Comparison of ENCODE assay signal across 23 mouse cellular contexts in genomic region chr11:103436282-103436681, GRCm38 (mm10). TPM values are rescaled to one million over a fixed set of nuclear protein-coding genes. Genes with fewer than 3 reads are reported as not detected.
A peak's percentile ranks its signal among the peaks of the same experiment; 100 is the strongest.
DNase-seq lines count a peak whose midpoint lies in the region; ATAC-seq and TF ChIP-seq lines count a peak whose summit lies in the region.
"Had no signal": no experiment of that assay in that cellular context is flagged by ENCODE, and none has a peak within 500 bp of the region (broad histone marks: within the 10 kb centered on the region; RNA-seq: fewer than 3 reads in every experiment).

No protein-coding gene starts in this region.

- TF ChIP-seq CTCF in G1E (IDR thresholded peaks at IDR 0.05; ENCODE audit: low read depth, low read length): no peak
- no peak for TF ChIP-seq CTCF in left cerebral cortex, adult 2 months (IDR thresholded peaks at IDR 0.05)

- H3K36me3 ChIP-seq in G1E (replicated peaks): no peaks in the 10 kb centered on the region
- H3K36me3 ChIP-seq: embryonic facial prominence, embryonic 13.5 days; heart, embryonic 10.5 days; intestine, embryonic 15.5 days; midbrain, embryonic 15.5 days; neural tube, embryonic 15.5 days had no signal

- no peak overlapping the region for H3K27ac ChIP-seq in left cerebral cortex, adult 2 months
- H3K27ac ChIP-seq: embryonic facial prominence, embryonic 13.5 days; heart, embryonic 10.5 days; hindbrain, embryonic 14.5 days; intestine, embryonic 15.5 days; midbrain, embryonic 15.5 days; neural tube, embryonic 15.5 days had no signal

- no peaks in the 10 kb centered on the region for H3K9me3 ChIP-seq in G1E (replicated peaks)
- H3K9me3 ChIP-seq: embryonic facial prominence, embryonic 13.5 days; heart, embryonic 10.5 days; intestine, embryonic 15.5 days; midbrain, embryonic 15.5 days; neural tube, embryonic 15.5 days had no signal

- peak; percentile 54; the same call in 1 of the 2 replicates for ATAC-seq in G1E (ENCODE audit: extremely low read depth, insufficient number of reproducible peaks, low FRiP score, poor library complexity, severe bottlenecking)
- ATAC-seq in hematopoietic stem cell, adult 5-6 weeks (replicated peaks in 1 of 2; ENCODE audit: insufficient read depth in 1 of 2, low FRiP score in 2 of 2, low TSS enrichment in 1 of 2, low read depth in 1 of 2, poor library complexity in 2 of 2, severe bottlenecking in 2 of 2): peak; percentile 91 to 96
- peak; percentile 99 for ATAC-seq in megakaryocyte, adult 5-6 weeks (ENCODE audit: poor library complexity, severe bottlenecking)
- ATAC-seq: forebrain, embryonic 14.5 days; intestine, embryonic 15.5 days; midbrain, embryonic 15.5 days had no signal

- intact Hi-C loops in left cerebral cortex, adult 2 months (cut with DNase I): no loop called here

- H3K4me1 ChIP-seq in G1E (ENCODE audit: insufficient read depth, low read depth, low read length): peaks cover 3% of the 10 kb centered on the region
- H3K4me1 ChIP-seq: embryonic facial prominence, embryonic 13.5 days; heart, embryonic 10.5 days; intestine, embryonic 15.5 days; midbrain, embryonic 15.5 days; neural tube, embryonic 15.5 days had no signal

- peak; percentile 37 to 40 for DNase-seq in B cell, adult 2 months
- DNase-seq in G1E (ENCODE audit: low spot score): peak; percentile 15
- DNase-seq in heart, adult 11 months: no peak
- DNase-seq in urinary bladder, postnatal 36 days (ENCODE audit: low spot score in 2 of 2): no peak
- DNase-seq in retina, postnatal 1 day: no peak
- DNase-seq in left cerebral cortex, adult 2 months (ENCODE audit: extremely low spot score in 1 of 2, low spot score in 2 of 2): no peak
- DNase-seq: cerebellum, adult 8-10 months; gastrocnemius, postnatal 10 days; heart, postnatal 10 days; kidney, adult 9 months; kidney, postnatal 36 days; lung, adult 18-20 months; right cerebral cortex, postnatal 25 days; thymus, postnatal 25 days had no signal

- H3K27me3 ChIP-seq in G1E (ENCODE audit: insufficient read depth, low read length): peaks cover 55% of the 10 kb centered on the region
- H3K27me3 ChIP-seq: embryonic facial prominence, embryonic 13.5 days; intestine, embryonic 15.5 days; midbrain, embryonic 15.5 days; neural tube, embryonic 15.5 days had no signal

- no peak overlapping the region for H3K4me3 ChIP-seq in G1E (ENCODE audit: low read depth, low read length)
- H3K4me3 ChIP-seq in left cerebral cortex, adult 2 months: no peak overlapping the region
- H3K4me3 ChIP-seq: embryonic facial prominence, embryonic 13.5 days; heart, embryonic 10.5 days; intestine, embryonic 15.5 days; midbrain, embryonic 15.5 days; neural tube, embryonic 15.5 days had no signal

RNA-seq across cellular contexts. Expression of gene Plekhm1, which starts 23.8 kb away (rescaled TPM):
- total RNA-seq in G1E (2014; fragmentation: Nextera tagmentation) (27.1 and 35.1 TPM in 2 replicates), G1E (2017) (8.9 and 9.4 TPM in 2 replicates)
- 11.7 and 12.0 TPM in 2 replicates for polyA plus RNA-seq in G1E (2012)
- 4.0 and 5.1 TPM in 2 replicates for total RNA-seq in hematopoietic stem cell, adult 5-6 weeks (2017)
- total RNA-seq in megakaryocyte, adult 5-6 weeks (2015): 28.4 and 29.4 TPM in 2 replicates
- total RNA-seq in megakaryocyte, adult 5-6 weeks (2017): 8.3 and 12.7 TPM in 2 replicates
- 10 to 100 TPM; 17.0 to 19.8 TPM for total RNA-seq in left cerebral cortex, adult 2 months (2021)

Comparison
In these comparisons a context has a peak if more than half of its experiments do, and no peak if none do; other contexts are left out.
1. DNase-seq: peak in B cell, adult 2 months (2 of 2) and G1E (single experiment); none in heart, adult 11 months (single experiment), urinary bladder, postnatal 36 days (0 of 2), retina, postnatal 1 day (single experiment) and left cerebral cortex, adult 2 months (0 of 2).
2. Peak in every context shown above with its lines, with median percentiles within 50 percentile points of each other: ATAC-seq.